ENCODE assay signal across 29 mouse cellular contexts in the genomic region with DNA sequence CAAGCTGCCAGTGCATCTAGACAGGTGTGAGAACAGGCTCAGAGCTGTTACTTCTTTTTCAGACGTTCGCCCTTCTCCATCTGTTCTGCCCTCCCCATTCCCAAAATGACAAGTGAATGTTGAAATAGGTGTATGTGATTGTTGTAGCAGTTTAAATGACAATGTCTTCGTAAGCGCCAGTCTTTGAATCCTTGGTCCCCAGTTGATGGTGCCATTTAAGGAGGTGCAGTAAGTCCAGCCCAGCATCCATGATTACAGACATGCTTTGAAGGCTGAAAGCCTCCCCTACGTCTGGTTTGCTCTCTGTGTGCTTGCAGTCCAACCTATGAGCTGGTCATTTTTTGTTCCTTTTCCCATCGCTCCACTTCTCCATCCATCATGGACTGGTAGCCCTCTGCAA. TPM values are rescaled to one million over a fixed set of nuclear protein-coding genes. Genes with fewer than 3 reads are reported as not detected.
A peak's percentile ranks its signal among the peaks of the same experiment; 100 is the strongest.
DNase-seq lines count a peak whose midpoint lies in the region; ATAC-seq and TF ChIP-seq lines count a peak whose summit lies in the region.
"Had no signal": no experiment of that assay in that cellular context is flagged by ENCODE, and none has a peak within 500 bp of the region (broad histone marks: within the 10 kb centered on the region; RNA-seq: fewer than 3 reads in every experiment).

No protein-coding gene starts in this region.

- no peak overlapping the region for H3K4me3 ChIP-seq in heart, embryonic 14.5 days (ENCODE audit: control insufficient read depth in 1 of 2, insufficient read depth in 1 of 2, low read depth in 1 of 2, low read length in 2 of 2)
- H3K4me3 ChIP-seq in liver, adult 2 months (ENCODE audit: insufficient read depth, low read depth, low read length), result no peak overlapping the region
- H3K4me3 ChIP-seq in liver, postnatal 0 days (ENCODE audit: low read depth, low read length), result no peak overlapping the region
- H3K4me3 ChIP-seq: embryonic facial prominence, embryonic 12.5 days; embryonic facial prominence, embryonic 15.5 days; heart, embryonic 10.5 days had no signal

- intact Hi-C loops in heart, postnatal 25 days (cut with DNase I), result no loop called here

- peak overlapping the region; percentile 12 to 92; a peak in 1 of 4 replicates for H3K27ac ChIP-seq in heart, embryonic 14.5 days (replicated peaks in 1 of 2; ENCODE audit: control insufficient read depth in 1 of 2, insufficient read depth in 1 of 2, low read depth in 2 of 2, low read length in 2 of 2)
- no peak overlapping the region for H3K27ac ChIP-seq in liver, adult 2 months (replicated peaks; ENCODE audit: insufficient read depth, low read depth, low read length)
- no peak overlapping the region for H3K27ac ChIP-seq in liver, postnatal 0 days (ENCODE audit: low read depth)
- H3K27ac ChIP-seq: embryonic facial prominence, embryonic 12.5 days; embryonic facial prominence, embryonic 15.5 days; heart, embryonic 10.5 days; hindbrain, embryonic 14.5 days; hindbrain, postnatal 0 days had no signal

- 86% methylated on average over 6 of the region's 6 CpGs for WGBS in heart, embryonic 14.5 days
- WGBS in liver, adult 2 months, result 92% methylated on average over 6 of the region's 6 CpGs
- WGBS in liver, postnatal 0 days (ENCODE audit: insufficient replicate concordance), result 82% methylated on average over 6 of the region's 6 CpGs

- H3K79me2 ChIP-seq in liver, adult 2 months (ENCODE audit: control insufficient read depth, insufficient read depth, low read length), result peaks cover 32% of the 10 kb centered on the region

- H3K4me2 ChIP-seq in heart, embryonic 14.5 days (ENCODE audit: low read length), result no peak overlapping the region
- H3K4me2 ChIP-seq in liver, postnatal 0 days (ENCODE audit: low read depth, low read length), result no peak overlapping the region
- H3K4me2 ChIP-seq: embryonic facial prominence, embryonic 12.5 days; embryonic facial prominence, embryonic 15.5 days; hindbrain, embryonic 14.5 days had no signal

- peak; percentile 64 for DNase-seq in heart, adult 11 months
- no peak for DNase-seq in heart, postnatal 4 days
- no peak for DNase-seq in heart, postnatal 25 days (ENCODE audit: low spot score)
- DNase-seq in liver, adult 2 months (ENCODE audit: extremely low read depth, low read depth, low spot score), result peak; percentile 17
- no peak for DNase-seq in liver, postnatal 0 days
- peak; percentile 3 for DNase-seq in R1 (ENCODE audit: low read depth, low spot score)
- DNase-seq in kidney, adult 11 months, result no peak
- DNase-seq: adrenal gland, postnatal 10 days; adrenal gland, postnatal 36 days; B cell, adult 2 months; cerebellum, adult 11 months; cerebellum, adult 2 months; cerebellum, adult 9-11 months; cerebellum, postnatal 25 days; forebrain, postnatal 0 days; gastrocnemius, postnatal 10 days; gastrocnemius, postnatal 36 days; heart, postnatal 36 days; kidney, adult 2 months had no signal

- H3K9me3 ChIP-seq in heart, embryonic 14.5 days (ENCODE audit: control insufficient read depth, low read length), result no peaks in the 10 kb centered on the region
- no peaks in the 10 kb centered on the region for H3K9me3 ChIP-seq in liver, postnatal 0 days (ENCODE audit: low read length)
- H3K9me3 ChIP-seq: embryonic facial prominence, embryonic 12.5 days; embryonic facial prominence, embryonic 15.5 days; heart, embryonic 10.5 days had no signal

- no peaks in the 10 kb centered on the region for H3K36me3 ChIP-seq in heart, embryonic 14.5 days (ENCODE audit: control insufficient read depth, insufficient read depth, low read length)
- H3K36me3 ChIP-seq in liver, adult 2 months (ENCODE audit: control insufficient read depth, insufficient read depth, low read length), result 0 out of 2 replicates have a peak, but pooled peaks cover 2% of the 10 kb centered on the region
- H3K36me3 ChIP-seq in liver, postnatal 0 days (replicated peaks; ENCODE audit: insufficient read depth, low read length), result no peaks in the 10 kb centered on the region
- H3K36me3 ChIP-seq: embryonic facial prominence, embryonic 12.5 days; embryonic facial prominence, embryonic 15.5 days; heart, embryonic 10.5 days had no signal

- H3K9ac ChIP-seq in heart, embryonic 14.5 days (ENCODE audit: low read length), result no peak overlapping the region
- no peak overlapping the region for H3K9ac ChIP-seq in liver, adult 2 months (ENCODE audit: low read depth, low read length)
- no peak overlapping the region for H3K9ac ChIP-seq in liver, postnatal 0 days (replicated peaks)
- H3K9ac ChIP-seq: embryonic facial prominence, embryonic 12.5 days; embryonic facial prominence, embryonic 15.5 days; forebrain, postnatal 0 days; hindbrain, embryonic 14.5 days had no signal

- ATAC-seq in heart, embryonic 14.5 days (ENCODE audit: insufficient number of reproducible peaks, insufficient read depth, low FRiP score, low read depth), result no peak
- no peak for ATAC-seq in liver, postnatal 0 days
- ATAC-seq: forebrain, embryonic 14.5 days; forebrain, postnatal 0 days; hindbrain, postnatal 0 days; inflammation-experienced regulatory T-cells, adult 6 months; intestine, embryonic 16.5 days had no signal

- no peaks in the 10 kb centered on the region for H3K27me3 ChIP-seq in heart, embryonic 14.5 days (ENCODE audit: control insufficient read depth, insufficient read depth, low read length)
- H3K27me3 ChIP-seq in liver, adult 2 months (ENCODE audit: control insufficient read depth, insufficient read depth, low read length), result no peaks in the 10 kb centered on the region
- H3K27me3 ChIP-seq in liver, postnatal 0 days (ENCODE audit: insufficient read depth, low read length), result no peaks in the 10 kb centered on the region
- H3K27me3 ChIP-seq: CH12.LX; embryonic facial prominence, embryonic 12.5 days; embryonic facial prominence, embryonic 15.5 days had no signal

- H3K4me1 ChIP-seq in heart, embryonic 14.5 days (ENCODE audit: control insufficient read depth in 2 of 2, insufficient read depth in 2 of 2, low read length in 2 of 2), result 0 out of 4 replicates have a peak, but pooled peaks cover 0 to 2% of the 10 kb centered on the region in 2 experiments
- H3K4me1 ChIP-seq in liver, adult 2 months (ENCODE audit: control insufficient read depth, insufficient read depth, low read length), result peaks cover 18% of the 10 kb centered on the region
- peaks cover 9% of the 10 kb centered on the region; the same call in 1 of the 2 replicates for H3K4me1 ChIP-seq in liver, postnatal 0 days (ENCODE audit: insufficient read depth)
- H3K4me1 ChIP-seq: embryonic facial prominence, embryonic 12.5 days; embryonic facial prominence, embryonic 15.5 days had no signal

- no peak for TF ChIP-seq CTCF in liver, adult 2 months (IDR thresholded peaks at IDR 0.05; ENCODE audit: low read depth, low read length)
- no peak for TF ChIP-seq CTCF in liver, postnatal 0 days (IDR thresholded peaks at IDR 0.05; ENCODE audit: low read depth)

- no peak for TF ChIP-seq EP300 in liver, postnatal 0 days (IDR thresholded peaks at IDR 0.05; ENCODE audit: low read depth)

- TF ChIP-seq POLR2A in liver, adult 2 months (IDR thresholded peaks at IDR 0.05; ENCODE audit: extremely low read depth, insufficient read depth, low read length), result no peak

RNA-seq across cellular contexts. Expression of a gene that starts 5.6 kb away (rescaled TPM):
- total RNA-seq in heart, postnatal 4 days (2021), result 10 to 100 TPM; 37.2 to 38.6 TPM
- polyA plus RNA-seq in heart, embryonic 14.5 days (2014; fragmentation: Nextera tagmentation; extraction: Ambion mirVana), result 66.0 and 68.8 TPM in 2 replicates
- total RNA-seq in heart, postnatal 25 days (2021), result 10 to 100 TPM; 43.8 to 49.7 TPM
- total RNA-seq in liver, adult 2 months (2014; rRNA removed), result 98.9 and 174 TPM in 2 replicates
- 66.2 and 68.9 TPM in 2 replicates for polyA plus RNA-seq in liver, adult 2 months (2012; rRNA removed)
- 22.9 and 31.7 TPM in 2 replicates for polyA plus RNA-seq in liver, postnatal 0 days (2015; fragmentation: Nextera tagmentation; extraction: Ambion mirVana)
- total RNA-seq: CH12.LX had no signal

Comparison
In these comparisons a context has a peak if more than half of its experiments do, and no peak if none do; other contexts are left out.
1. DNase-seq: peak in heart, adult 11 months (single experiment), liver, adult 2 months (single experiment) and R1 (single experiment); none in heart, postnatal 4 days (single experiment), heart, postnatal 25 days (single experiment), liver, postnatal 0 days (single experiment) and kidney, adult 11 months (single experiment).
2. H3K27ac ChIP-seq: peak in heart, embryonic 14.5 days (2 of 2); none in liver, adult 2 months (single experiment) and liver, postnatal 0 days (single experiment).